Mouse (Mus musculus): Measurements from ENCODE around the gene Zfp57.

DNA sequence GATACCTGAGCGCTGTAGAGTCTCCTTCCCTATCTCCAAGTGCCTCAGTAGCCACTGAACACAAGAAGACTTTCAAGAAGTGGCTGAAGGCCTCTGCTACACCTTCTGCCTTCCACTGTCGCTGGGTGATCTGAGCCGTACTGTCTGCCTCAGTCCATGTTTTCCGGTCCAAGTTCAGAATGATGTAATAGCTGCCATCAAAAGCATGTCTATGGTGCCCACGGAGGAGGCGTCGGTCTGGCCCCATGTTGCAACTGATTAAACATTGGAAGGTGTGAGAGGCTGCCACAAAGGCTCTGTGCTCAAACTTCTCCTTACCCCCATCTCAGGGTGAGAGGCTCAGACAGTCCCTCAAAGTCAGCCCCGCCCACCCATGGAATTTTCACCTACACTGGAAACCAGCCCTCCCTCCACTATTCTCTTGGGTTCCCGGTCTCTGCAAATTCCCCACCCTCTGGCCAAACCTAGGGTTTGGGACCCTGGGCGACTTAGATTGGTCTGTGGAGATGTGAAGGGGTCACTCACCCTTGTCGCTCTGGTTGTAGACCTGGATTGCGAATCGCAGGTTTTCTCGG, 30.6 kb upstream of the Zfp57 start:
- no peak for TF ChIP-seq CTCF (IDR thresholded peaks at IDR 0.05; ENCODE audit: low read depth)
- no peak for TF ChIP-seq EP300 (optimal IDR thresholded peaks at IDR 0.05)
